Mouse (Mus musculus): ENCODE data around the gene Slc38a8. TPM values are rescaled to one million over a fixed set of nuclear protein-coding genes. Genes with fewer than 3 reads are reported as not detected.

Slc38a8 gene
- total RNA-seq (2021): not detected

GRCm38 (mm10) chr8:119501598-119501997 lies at the start of gene Slc38a8:
Gene Slc38a8 (minus strand): TSS chr8:119501698.
- DNase-seq: no peak
- intact Hi-C loops (cut with DNase I): no loop called here

DNA sequence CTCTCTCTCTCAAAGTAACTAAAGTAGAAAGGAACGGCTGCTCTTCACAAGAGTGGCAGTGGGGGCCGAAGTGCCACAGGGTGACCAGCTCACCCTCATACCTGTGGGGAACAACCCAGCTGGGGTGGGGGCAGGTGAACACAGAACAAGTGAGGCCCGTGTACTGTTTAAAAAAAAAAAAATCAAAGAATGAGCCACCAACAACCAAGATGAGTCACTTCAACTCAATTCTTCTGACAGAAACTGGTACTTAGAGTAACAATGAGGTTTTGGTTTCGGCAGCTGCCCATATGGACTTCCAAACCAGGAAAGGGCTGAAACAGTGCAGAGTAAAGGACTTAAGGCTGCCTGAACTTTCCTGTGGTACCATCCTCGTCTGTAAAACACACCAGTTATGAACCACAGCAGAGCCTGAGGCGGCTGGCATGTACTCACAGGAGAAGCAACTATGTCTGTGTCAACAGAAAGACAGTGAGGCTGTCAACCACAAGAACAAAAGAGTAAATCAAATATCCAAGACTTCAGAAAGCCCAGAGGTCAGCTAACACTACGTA lies 47.1 kb upstream of the Slc38a8 start:
- intact Hi-C loops (cut with DNase I): no loop called here
- no peak for DNase-seq

GRCm38 (mm10) chr8:119547019-119547691 lies 45.7 kb upstream of the Slc38a8 start:
- no peak for DNase-seq
- intact Hi-C loops (cut with DNase I): no loop called here

- intact Hi-C loops (cut with DNase I): no loop called here
- DNase-seq: no peak
Observed at GRCm38 (mm10) chr8:119545791-119546190, 44.3 kb upstream of the Slc38a8 start.

GRCm38 (mm10) chr8:119545180-119545579 lies 43.7 kb upstream of the Slc38a8 start:
- intact Hi-C loops (cut with DNase I): no loop called here
- DNase-seq: no peak

GRCm38 (mm10) chr8:119544606-119545005 lies 43.1 kb upstream of the Slc38a8 start:
- DNase-seq: no peak
- intact Hi-C loops (cut with DNase I): no loop called here

DNA sequence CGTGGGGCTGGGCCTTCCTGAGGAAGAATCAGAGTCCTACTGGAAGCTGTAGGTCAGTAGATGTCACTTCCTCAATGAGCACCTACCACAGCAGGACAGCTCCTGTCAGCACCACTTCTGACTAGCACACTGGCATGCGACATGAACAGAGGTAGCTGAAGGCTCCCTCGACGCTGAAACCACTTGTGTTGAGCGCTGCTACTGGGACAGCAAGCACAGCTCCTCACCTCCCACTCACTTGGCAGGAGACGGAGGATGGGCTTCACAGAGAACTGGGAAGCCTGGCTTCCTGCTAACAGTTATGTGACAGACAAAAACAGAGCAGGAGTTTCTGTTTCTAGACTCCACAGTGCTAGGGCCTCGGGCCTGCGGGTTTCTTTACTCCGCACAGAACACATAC lies 30.5 kb upstream of the Slc38a8 start:
- DNase-seq: peak; percentile 10 to 12
- intact Hi-C loops (cut with DNase I): no loop called here

DNA sequence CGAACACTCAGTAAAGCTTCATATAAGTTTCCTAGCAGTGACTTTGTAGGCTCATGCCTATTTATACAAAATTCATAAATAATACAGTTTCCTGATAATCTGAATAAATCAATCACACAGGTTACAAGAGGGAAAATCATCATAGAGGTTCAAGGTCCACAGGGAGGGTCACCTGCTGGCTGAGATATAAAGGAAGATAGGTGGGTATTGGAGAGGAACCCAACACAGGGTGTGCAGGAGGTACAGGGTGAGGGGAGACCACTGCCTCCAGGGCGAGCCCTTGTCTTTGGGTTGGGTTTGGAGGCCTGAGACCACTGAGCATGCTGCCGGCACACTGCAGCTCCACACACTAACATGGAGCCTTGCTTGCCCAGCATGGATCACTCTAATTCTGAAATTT lies 29.9 kb upstream of the Slc38a8 start:
- intact Hi-C loops (cut with DNase I): no loop called here

GRCm38 (mm10) chr8:119530937-119531336 lies 29.4 kb upstream of the Slc38a8 start:
- intact Hi-C loops (cut with DNase I): no loop called here
- DNase-seq: no peak

More for the DNA sequence above, 29.9 kb upstream of the Slc38a8 start:
- no peak for DNase-seq

DNA sequence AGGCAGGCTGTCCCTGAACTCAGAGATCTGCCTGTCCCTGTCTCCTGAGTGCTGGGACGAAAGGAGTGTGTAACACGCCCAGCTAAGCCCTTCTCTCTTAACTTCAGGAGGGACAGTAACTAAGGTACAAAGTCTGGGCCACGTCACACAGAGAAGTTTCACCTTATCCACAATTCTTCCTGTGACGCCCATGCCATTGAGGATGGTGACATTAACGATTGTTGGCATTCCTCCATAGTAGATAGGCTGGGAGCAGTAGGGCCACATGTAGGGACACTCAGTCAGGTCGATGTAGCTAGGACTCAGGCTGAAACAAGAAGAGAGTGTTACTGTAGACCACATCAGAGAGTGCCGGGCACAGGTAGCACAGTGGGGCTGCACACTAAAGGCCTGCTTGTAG lies 27.3 kb upstream of the Slc38a8 start:
- intact Hi-C loops (cut with DNase I): no loop called here
- no peak for DNase-seq

DNA sequence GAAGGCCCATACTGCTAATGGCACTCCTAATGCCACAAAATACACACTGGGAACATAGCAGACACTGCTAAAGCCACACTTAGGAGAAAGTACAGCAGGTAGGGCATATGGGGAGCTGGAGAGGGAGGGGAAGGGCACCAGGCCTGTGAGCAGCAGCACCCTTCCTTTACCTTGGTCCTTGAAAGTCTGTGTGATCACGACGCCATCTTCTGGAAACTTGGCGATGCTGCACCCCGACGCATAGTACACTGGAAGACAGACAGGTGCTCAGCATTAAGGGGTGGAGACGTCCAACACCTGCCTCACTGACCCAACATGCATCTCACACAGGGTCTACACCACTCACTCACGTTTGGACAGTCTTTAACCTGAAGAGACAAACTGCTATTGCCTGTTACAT lies 18.6 kb upstream of the Slc38a8 start:
- intact Hi-C loops (cut with DNase I): no loop called here
- peak in 1 of 2 experiments; percentile 17 for DNase-seq

DNA sequence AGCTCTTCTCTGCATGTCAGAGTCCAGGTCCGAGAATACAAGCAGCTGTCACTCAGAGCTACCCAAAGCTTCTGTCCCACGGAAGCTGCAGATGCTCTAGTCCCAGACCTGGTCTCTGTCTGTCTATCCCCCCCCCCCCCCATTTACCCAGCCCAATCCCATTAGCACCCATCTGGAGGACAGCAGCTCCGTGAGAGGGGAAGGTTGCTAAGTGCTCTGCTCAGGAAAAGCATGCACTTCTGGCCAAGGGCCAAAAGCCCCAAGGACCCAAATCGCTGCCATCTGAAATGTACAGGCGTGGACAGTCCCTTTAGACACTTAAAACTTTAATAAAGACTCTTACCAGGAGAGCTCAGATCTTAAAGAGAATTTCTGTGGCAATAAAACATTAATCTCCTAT lies 15.2 kb upstream of the Slc38a8 start:
- intact Hi-C loops (cut with DNase I): no loop called here
- DNase-seq: no peak

DNA sequence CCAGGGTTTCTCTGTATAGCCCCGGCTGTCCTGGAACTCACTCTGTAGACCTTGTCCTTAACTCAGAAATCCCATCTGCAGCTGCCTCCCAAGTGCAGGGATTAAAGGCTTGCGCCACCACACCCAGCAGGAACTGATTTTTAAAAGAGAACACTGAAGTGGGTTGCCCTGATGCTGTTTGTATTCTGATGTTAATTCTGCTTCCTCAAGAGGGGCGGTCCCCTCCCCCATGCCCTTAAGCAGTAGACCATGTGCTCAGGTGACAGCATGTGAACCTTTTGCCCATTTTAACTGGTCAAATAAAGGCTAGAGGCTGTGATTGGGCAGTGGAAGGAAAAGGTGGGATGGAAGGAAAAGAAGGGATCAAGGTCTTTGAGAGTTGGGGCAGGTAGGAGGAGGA lies 14.3 kb upstream of the Slc38a8 start:
- intact Hi-C loops (cut with DNase I): no loop called here
- DNase-seq: no peak

GRCm38 (mm10) chr8:119514940-119515339 lies 13.4 kb upstream of the Slc38a8 start:
- intact Hi-C loops (cut with DNase I): no loop called here
- DNase-seq: no peak

DNA sequence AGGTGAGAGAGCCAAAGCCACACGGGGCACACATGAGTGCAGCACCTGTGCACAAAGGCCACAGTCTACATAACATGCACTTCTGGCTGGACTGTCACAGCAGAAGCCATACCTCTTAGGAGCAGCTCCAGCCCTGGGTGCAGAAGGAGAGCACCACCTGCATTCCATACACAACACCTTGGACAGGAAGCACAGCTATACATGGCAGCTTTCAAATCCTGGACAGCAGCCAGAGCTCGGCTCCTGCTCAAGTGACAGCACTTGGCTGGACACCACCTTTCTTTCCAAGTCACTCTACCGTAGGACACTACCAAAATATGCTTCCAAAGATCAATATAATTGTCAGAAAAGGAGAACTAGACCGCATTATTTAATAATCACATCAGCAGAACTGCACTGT lies 11.9 kb upstream of the Slc38a8 start:
- no peak for DNase-seq

DNA sequence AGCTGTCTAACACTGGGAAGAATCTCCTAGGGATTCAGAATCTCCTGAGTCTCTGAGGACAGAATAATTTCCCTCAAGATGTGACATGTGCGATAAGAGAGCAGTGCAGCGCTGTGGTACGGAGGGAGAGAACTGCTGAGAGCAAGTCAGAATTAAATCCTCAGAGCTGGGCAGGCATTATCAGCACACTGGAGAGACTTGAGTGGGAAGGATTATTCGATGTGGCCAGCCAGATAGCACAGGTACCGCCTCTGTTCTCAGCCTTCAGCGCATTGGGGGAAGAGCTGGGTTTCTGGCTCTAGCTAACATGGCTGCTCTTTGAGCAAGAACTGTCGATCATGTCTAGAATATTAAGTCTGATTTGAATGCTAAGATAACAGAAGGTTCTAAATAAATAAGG lies 10.2 kb upstream of the Slc38a8 start:
- intact Hi-C loops (cut with DNase I): no loop called here
- DNase-seq: no peak

More for the DNA sequence above, 11.9 kb upstream of the Slc38a8 start:
- intact Hi-C loops (cut with DNase I): no loop called here

- intact Hi-C loops (cut with DNase I): no loop called here
- DNase-seq: no peak
Observed at GRCm38 (mm10) chr8:119510471-119510870, 9.0 kb upstream of the Slc38a8 start.

- intact Hi-C loops (cut with DNase I): no loop called here
- DNase-seq: no peak
Observed at GRCm38 (mm10) chr8:119506106-119506505, 4.6 kb upstream of the Slc38a8 start.

DNA sequence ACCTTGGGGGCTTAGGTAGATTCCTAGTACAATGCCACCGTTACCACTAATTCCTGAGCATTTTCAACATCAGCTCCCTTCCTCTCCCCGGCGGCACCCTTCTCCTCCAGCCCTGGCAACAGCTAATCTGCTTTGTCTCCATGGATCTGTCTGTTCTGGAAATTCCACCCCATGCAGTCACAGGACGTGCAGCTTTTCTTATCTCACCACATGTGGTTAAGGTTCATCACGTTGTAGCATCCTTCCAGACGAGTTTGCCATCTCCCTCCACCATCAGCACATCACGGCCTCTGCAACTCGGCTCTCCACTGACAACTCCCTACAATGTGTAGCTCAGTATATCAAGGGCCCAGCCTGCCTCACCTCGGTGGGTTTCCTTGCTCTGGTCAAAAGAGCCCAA lies 4.0 kb upstream of the Slc38a8 start:
- no peak for DNase-seq
- intact Hi-C loops (cut with DNase I): no loop called here

- intact Hi-C loops (cut with DNase I): no loop called here
- no peak for DNase-seq
Observed at GRCm38 (mm10) chr8:119503191-119503767, 1.8 kb upstream of the Slc38a8 start.

GRCm38 (mm10) chr8:119502111-119502510 lies 613 bp upstream of the Slc38a8 start:
- intact Hi-C loops (cut with DNase I): no loop called here
- no peak for DNase-seq

DNA sequence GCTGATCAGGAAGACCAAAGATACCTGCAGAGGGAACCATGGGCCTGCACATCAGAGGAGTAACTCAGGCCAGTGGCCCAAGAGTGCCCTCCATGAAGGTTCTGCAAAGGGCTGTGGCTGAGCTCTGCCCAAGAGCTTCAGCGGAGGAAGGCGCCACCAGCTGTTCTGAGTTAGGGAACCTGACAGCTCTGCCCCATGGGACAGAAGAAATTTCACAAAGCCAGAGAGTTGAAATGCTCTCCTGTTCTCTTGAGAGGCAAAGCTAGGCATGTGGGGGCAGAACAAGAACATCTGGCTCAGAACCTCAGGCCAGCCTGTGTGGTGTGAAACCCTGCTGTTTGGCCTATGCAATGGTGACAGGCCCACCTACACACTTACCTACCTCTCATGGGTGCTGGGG lies 1.7 kb downstream of the Slc38a8 start:
- intact Hi-C loops (cut with DNase I): no loop called here
- no peak for DNase-seq
